Mouse (Mus musculus) activated CD4-positive, CD25-positive, alpha-beta regulatory T cell, adult 4 months (primary cell): ENCODE results near the gene Adgrg6. TPM values are rescaled to one million over a fixed set of nuclear protein-coding genes. Genes with fewer than 3 reads are reported as not detected.

Source experiments
- ATAC-seq: one replicate; pipeline ENCODE4 v1.8.0; 2017
- polyA plus RNA-seq, 2 experiments: library from polyadenylated mRNA; unstranded; fragments of 100-300 nt; shearing (Covaris generic); gene quantifications; one replicate each; pipeline ENCODE4 v1.2.1; 2017

Adgrg6 gene
- polyA plus RNA-seq, 2 experiments from 2014 or later: not detected

DNA sequence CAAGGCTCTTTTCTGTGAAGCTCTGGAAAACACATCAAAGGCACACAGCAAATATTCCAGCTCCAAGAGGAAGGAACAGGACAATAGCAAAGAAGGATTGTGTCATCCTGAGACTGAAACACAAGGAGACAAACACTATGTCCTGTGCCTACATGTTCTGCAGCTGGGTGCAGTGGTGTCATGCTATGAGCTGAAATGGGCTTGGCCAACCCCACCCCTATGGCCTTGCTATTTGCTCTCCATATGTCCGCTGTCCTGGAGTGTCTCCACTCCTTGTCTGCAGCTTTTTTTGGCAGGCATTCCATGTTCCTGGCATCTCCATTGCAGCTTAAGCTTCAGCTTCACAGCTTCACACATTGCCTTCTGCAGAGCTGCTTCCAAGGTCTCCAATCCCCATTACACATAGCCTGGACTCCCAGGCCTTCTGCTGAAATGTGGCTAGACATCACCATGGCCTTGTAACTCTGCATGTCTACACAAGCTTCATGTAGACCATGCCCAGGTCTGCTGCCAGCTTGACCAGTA is 180.3 kb downstream of the Adgrg6 start:
- ATAC-seq: no peak

DNA sequence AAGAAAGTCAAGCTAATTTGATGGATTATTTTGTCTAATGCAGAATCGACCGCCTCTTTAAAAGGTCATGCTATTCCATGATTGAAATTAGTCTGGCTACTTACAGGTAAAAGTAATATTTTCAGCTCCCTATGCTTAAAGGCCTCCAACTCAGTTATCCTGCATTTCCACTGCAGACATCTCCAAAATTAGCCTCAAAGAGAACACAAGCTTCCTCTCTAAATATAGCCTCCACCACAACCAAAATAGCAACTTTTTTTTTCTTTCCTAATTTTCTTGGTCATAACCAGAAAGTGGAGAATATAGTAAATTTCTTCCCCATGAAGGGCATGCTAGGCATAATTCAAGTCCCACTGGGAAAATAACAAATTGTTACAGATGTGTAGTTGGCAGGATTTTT is 182.2 kb downstream of the Adgrg6 start:
- ATAC-seq: no peak

- ATAC-seq: no peak
Measured at GRCm38 (mm10) chr10:14358271-14358670, 187.2 kb downstream of the Adgrg6 start.

Other genes starting within 250 kb of the Adgrg6 start
- 10 to 100 TPM; 85.4 to 92.7 TPM for gene Vta1, start 159.9 kb upstream of the Adgrg6 start, polyA plus RNA-seq
- not detected for gene Nmbr, start 159.9 kb upstream of the Adgrg6 start, polyA plus RNA-seq
- not detected for gene Gje1, start 172.6 kb upstream of the Adgrg6 start, polyA plus RNA-seq